Mouse (Mus musculus): Measurements from ENCODE around the gene Pdgfc. TPM values are rescaled to one million over a fixed set of nuclear protein-coding genes. Genes with fewer than 3 reads are reported as not detected.

The Pdgfc gene
- polyA plus RNA-seq, 1 experiment from 2014 or later: 2.8 TPM

DNA sequence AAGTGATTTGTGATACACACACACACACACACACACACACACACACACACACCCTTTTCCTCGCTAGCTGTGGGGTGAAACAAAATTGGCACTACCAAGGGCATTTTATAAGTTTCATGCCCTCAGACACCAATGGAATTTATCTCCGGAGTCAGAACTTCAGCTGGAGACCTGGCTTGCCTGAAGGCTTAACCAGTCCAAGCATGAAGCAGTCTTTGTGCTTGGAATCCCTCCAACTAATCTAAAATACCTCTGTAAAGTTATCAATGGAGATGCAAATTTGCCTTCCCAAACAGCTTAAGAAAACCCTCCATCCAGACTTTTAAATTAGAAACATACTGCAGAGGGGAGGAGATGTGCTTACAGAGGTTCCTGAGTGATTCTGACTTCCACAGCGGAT lies 6.3 kb upstream of the Pdgfc start:
- Histone ChIP-seq H3K4me3 (no peak overlapping the region), H3K27ac (no peak overlapping the region), H3K9ac (no peak overlapping the region), H3K36me3 (no peaks in the 10 kb centered on the region), H3K9me3 (replicated peaks) (no peaks in the 10 kb centered on the region), H3K4me1 (no peaks in the 10 kb centered on the region), H3K27me3 (replicated peaks) (0 out of 2 replicates have a peak, but pooled peaks cover under 1% of the 10 kb centered on the region), H3K4me2 (no peak overlapping the region)
- 66% methylated on average over 3 of the region's 3 CpGs for WGBS (ENCODE audit: insufficient replicate concordance)
- ATAC-seq: no peak

DNA sequence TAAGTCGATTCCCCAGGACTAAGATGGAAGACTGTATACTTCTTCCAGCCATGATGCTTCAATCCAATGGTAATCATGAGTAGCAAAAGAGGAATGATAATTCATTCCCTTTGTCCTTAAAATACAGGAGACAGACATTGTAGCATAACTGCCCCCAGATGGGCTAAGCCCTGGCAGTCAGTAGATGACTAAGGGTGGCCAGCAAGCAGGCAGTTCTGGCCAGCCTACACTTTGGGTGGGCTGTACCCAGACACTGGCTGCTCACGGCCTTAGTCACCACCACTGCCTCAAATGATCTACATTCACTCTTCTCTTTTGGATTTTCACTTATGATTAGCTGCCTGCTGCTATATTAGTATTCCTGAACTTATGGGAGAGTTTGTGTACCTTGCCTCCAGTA lies 5.9 kb upstream of the Pdgfc start:
- Histone ChIP-seq H3K27ac (no peak overlapping the region), H3K9ac (no peak overlapping the region), H3K4me1 (no peaks in the 10 kb centered on the region), H3K4me3 (no peak overlapping the region), H3K36me3 (no peaks in the 10 kb centered on the region), H3K27me3 (replicated peaks) (peaks cover 5% of the 10 kb centered on the region), H3K9me3 (replicated peaks) (no peaks in the 10 kb centered on the region), H3K4me2 (no peak overlapping the region)
- WGBS (ENCODE audit: insufficient replicate concordance): 65% methylated on average over 2 of the region's 2 CpGs
- ATAC-seq: no peak

DNA sequence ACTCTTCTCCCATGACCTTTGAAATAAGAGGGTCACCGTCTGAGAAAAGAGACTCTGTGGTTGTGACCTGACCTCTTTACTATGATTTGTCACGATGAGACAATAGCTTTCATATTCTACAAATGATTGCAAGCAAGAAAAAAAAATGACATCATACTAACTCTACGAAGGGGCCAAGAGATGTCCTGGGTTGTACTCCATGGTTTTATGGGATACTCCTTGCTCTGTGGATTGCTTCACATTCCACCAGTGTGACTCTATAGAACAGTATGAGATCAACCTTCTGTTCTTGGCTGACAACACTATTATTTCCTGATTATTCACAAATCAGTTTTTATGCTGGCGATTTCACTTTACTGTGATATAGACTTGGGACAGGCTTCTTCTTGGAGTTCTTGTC lies 4.2 kb upstream of the Pdgfc start:
- ATAC-seq: no peak
- 60% methylated on average over 4 of the region's 4 CpGs for WGBS (ENCODE audit: insufficient replicate concordance)
- Histone ChIP-seq H3K4me2 (no peak overlapping the region), H3K27ac (no peak overlapping the region), H3K4me1 (no peaks in the 10 kb centered on the region), H3K27me3 (replicated peaks) (peaks cover 22% of the 10 kb centered on the region), H3K4me3 (no peak overlapping the region), H3K9ac (no peak overlapping the region), H3K9me3 (replicated peaks) (no peaks in the 10 kb centered on the region), H3K36me3 (no peaks in the 10 kb centered on the region)

DNA sequence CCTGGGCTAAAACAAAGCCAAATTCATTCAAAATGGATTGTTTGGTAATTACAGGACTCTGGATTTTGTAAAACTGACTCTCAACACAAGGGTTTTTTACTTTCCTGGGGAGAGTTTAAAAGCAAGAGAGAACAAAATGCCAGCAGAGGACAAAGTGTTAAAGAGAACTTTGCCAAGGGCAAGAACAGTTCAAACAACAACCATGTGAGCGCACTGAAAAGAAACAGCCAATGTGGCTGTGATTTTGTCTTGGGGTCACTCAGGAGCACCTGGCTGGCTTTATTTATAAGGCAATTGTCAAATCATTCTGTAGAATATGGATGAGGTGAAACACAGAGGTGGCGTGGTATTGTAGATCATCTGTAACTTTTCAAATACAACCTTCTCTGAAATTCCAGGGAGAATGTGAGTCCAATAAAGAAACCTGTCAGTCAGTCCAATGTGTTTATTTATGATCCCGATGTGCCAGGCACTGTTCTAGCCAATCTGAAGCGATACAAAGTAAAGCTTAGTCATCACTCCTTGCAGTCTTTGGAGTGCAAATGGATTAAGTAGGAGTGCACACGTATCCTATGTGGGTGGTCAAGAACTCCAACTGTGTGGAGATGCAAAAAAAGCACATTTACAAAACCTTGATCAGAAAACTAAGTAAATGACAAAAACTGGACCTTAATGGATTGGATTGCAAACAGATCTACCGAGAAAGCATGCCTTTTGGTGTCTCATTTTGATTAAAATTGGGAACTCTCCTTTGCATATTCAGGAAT lies 1.7 kb upstream of the Pdgfc start:
- ATAC-seq: no peak
- no peaks in the 10 kb centered on the region for H3K36me3 ChIP-seq
- WGBS (ENCODE audit: insufficient replicate concordance): 61% methylated on average over 6 of the region's 6 CpGs

GRCm38 (mm10) chr3:81036554-81037311 lies 517 bp downstream of the Pdgfc start:
- H3K9ac ChIP-seq: peak overlapping the region; percentile 53
- peak overlapping the region; percentile 69 for H3K4me2 ChIP-seq
- no peaks in the 10 kb centered on the region for H3K36me3 ChIP-seq
- H3K9me3 ChIP-seq (replicated peaks): no peaks in the 10 kb centered on the region
- WGBS (ENCODE audit: insufficient replicate concordance): 1% methylated on average over 39 of the region's 68 CpGs
- H3K4me3 ChIP-seq: peak overlapping the region; percentile 56
- H3K27me3 ChIP-seq (replicated peaks): peaks cover 42% of the 10 kb centered on the region
- peak; percentile 47; the same call in 1 of the 2 replicates for ATAC-seq
- H3K27ac ChIP-seq: no peak overlapping the region
- H3K4me1 ChIP-seq: no peaks in the 10 kb centered on the region

More for the DNA sequence above, 1.7 kb upstream of the Pdgfc start:
- Histone ChIP-seq H3K9ac (no peak overlapping the region), H3K4me3 (no peak overlapping the region), H3K9me3 (replicated peaks) (no peaks in the 10 kb centered on the region), H3K27ac (no peak overlapping the region), H3K27me3 (replicated peaks) (peaks cover 42% of the 10 kb centered on the region), H3K4me2 (no peak overlapping the region), H3K4me1 (no peaks in the 10 kb centered on the region)

DNA sequence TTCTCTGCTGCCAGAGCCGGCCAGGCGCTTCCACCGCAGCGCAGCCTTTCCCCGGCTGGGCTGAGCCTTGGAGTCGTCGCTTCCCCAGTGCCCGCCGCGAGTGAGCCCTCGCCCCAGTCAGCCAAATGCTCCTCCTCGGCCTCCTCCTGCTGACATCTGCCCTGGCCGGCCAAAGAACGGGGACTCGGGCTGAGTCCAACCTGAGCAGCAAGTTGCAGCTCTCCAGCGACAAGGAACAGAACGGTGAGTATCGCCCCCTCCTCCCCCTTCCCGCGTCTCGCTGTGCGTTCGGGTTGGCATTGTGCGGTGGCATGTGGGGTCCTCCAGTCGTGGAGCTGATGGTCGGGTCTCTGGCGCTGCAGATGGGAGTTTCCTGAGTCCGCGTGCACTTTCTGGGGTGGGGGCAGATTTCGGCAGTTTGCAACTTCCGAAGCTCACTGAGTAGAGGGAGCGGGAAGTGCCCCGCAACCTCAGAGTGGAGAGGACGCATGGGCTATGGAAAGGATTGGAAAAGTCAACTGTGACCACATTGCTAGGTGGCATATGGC lies 1.2 kb downstream of the Pdgfc start:
- WGBS (ENCODE audit: insufficient replicate concordance): 2% methylated on average over 34 of the region's 34 CpGs
- H3K9ac ChIP-seq: peak overlapping the region; percentile 53; the same call in 1 of the 2 replicates
- no peak overlapping the region for H3K27ac ChIP-seq
- peak overlapping the region; percentile 69 for H3K4me2 ChIP-seq
- peaks cover 42% of the 10 kb centered on the region for H3K27me3 ChIP-seq (replicated peaks)
- no peaks in the 10 kb centered on the region for H3K9me3 ChIP-seq (replicated peaks)
- peak overlapping the region; percentile 56 for H3K4me3 ChIP-seq
- H3K4me1 ChIP-seq: no peaks in the 10 kb centered on the region
- no peak for ATAC-seq
- no peaks in the 10 kb centered on the region for H3K36me3 ChIP-seq

GRCm38 (mm10) chr3:81039131-81039653 lies 3.0 kb downstream of the Pdgfc start:
- ATAC-seq: no peak
- no peak overlapping the region for H3K4me2 ChIP-seq
- no peak overlapping the region for H3K27ac ChIP-seq
- H3K4me1 ChIP-seq: no peaks in the 10 kb centered on the region
- H3K36me3 ChIP-seq: no peaks in the 10 kb centered on the region
- H3K4me3 ChIP-seq: no peak overlapping the region
- H3K27me3 ChIP-seq (replicated peaks): peaks cover 42% of the 10 kb centered on the region
- H3K9me3 ChIP-seq (replicated peaks): no peaks in the 10 kb centered on the region
- WGBS (ENCODE audit: insufficient replicate concordance): 43% methylated on average over 2 of the region's 2 CpGs
- no peak overlapping the region for H3K9ac ChIP-seq

GRCm38 (mm10) chr3:81044653-81045343 lies 8.6 kb downstream of the Pdgfc start:
- H3K4me1 ChIP-seq: no peaks in the 10 kb centered on the region
- no peaks in the 10 kb centered on the region for H3K9me3 ChIP-seq (replicated peaks)
- no peak overlapping the region for H3K27ac ChIP-seq
- H3K9ac ChIP-seq: no peak overlapping the region
- no peak for ATAC-seq
- no peak overlapping the region for H3K4me2 ChIP-seq
- no peaks in the 10 kb centered on the region for H3K27me3 ChIP-seq (replicated peaks)
- WGBS (ENCODE audit: insufficient replicate concordance): 70% methylated on average over 2 of the region's 2 CpGs
- no peaks in the 10 kb centered on the region for H3K36me3 ChIP-seq
- H3K4me3 ChIP-seq: no peak overlapping the region

DNA sequence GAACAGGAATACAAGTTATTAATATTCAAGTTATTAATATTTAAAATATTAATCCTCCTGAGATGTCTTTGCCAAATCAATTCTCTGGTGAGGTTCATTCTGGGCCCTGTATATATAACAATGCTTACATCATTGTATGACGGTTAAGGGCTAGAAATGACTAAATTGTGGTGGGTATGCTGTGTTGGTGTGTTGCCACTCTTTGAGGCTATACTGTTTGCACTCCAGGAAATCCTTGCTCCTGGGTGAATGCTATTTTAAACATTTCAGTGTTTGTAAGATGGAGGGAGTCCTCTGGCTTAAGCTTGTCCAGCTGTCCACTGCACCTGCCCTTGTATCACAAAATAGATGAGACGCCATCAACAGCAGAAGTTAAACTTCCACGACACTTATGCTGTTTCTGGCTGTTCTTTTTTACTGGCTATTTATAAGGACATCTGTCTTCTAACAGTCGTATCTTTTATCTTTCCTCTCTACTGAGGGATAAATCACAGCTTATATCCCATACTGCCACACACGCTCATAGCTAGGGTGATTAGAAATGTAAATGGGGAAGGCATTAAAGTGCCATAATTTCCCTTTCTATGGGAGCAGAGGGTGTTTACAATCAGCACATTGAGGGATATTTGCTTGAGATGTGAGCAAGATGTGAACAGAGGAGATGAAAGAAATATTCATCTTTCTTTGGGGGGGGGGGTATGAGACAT lies 9.3 kb downstream of the Pdgfc start:
- Histone ChIP-seq H3K27ac (no peak overlapping the region), H3K9me3 (replicated peaks) (no peaks in the 10 kb centered on the region), H3K36me3 (no peaks in the 10 kb centered on the region), H3K4me1 (no peaks in the 10 kb centered on the region), H3K9ac (no peak overlapping the region), H3K4me2 (no peak overlapping the region), H3K27me3 (replicated peaks) (no peaks in the 10 kb centered on the region), H3K4me3 (no peak overlapping the region)
- no peak for ATAC-seq
- WGBS (ENCODE audit: insufficient replicate concordance): 63% methylated on average over 5 of the region's 5 CpGs

DNA sequence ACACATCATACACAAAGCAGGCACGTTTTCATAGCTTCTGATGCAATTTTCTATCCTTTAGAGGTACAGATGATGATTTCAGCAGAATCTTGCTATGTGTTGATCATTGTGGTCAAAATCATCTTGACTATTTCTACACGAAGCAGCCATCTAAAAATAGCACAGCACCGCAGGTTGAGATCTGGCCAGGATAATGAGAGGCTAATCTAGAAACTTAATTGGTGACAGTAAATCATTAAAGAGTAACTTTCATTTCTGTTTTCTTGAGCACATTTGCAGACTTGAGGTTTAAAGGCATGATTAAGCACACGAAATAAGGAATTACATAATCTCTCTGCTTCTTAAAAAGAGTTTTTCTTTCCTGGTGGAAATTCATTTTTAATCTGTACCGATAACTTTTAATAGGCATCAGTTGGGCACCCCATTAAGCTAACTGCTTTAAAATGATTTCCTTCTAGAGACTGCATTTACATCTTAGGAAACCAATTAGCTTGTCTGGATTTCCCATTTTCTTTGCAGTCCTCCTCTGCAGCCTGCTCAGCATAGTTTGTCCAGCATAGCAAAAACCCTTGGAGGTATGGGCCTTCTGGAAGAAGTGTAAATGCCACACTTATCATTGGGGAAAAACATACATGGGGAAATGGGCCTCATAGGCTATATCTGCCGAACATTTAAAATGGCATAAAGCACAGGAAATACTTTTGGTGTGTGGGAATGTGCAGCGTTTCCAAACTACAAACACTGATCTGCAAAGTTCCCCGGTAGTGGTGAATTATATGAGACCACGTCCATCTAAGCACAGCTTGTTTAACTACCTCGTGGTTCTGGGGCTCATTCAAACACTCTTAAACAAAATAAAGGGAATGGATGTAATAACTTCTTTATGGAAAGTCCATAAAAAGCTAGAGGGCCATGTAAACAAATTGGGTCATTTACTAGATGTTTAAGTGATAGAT lies 10.7 kb downstream of the Pdgfc start:
- H3K4me3 ChIP-seq: no peak overlapping the region
- no peak for ATAC-seq
- no peak overlapping the region for H3K4me2 ChIP-seq
- no peaks in the 10 kb centered on the region for H3K9me3 ChIP-seq (replicated peaks)
- no peak overlapping the region for H3K9ac ChIP-seq
- H3K27ac ChIP-seq: no peak overlapping the region
- H3K27me3 ChIP-seq (replicated peaks): no peaks in the 10 kb centered on the region
- no peaks in the 10 kb centered on the region for H3K4me1 ChIP-seq
- 54% methylated on average over 10 of the region's 10 CpGs for WGBS (ENCODE audit: insufficient replicate concordance)
- H3K36me3 ChIP-seq: no peaks in the 10 kb centered on the region
